Mouse (Mus musculus) heart, postnatal 0 days (tissue): ENCODE measurements around the gene Rnps1. TPM values are rescaled to one million over a fixed set of nuclear protein-coding genes. Genes with fewer than 3 reads are reported as not detected.
"Not testable (repeated sequence)": the region's sequence is repeated elsewhere in the genome, so short reads cannot be mapped to it uniquely, and the experiment has no call there.

Source experiments
- ATAC-seq: fragments of 200-750 bp; cut with Nextera tagmentation; 2 replicates; pipeline ENCODE4 v1.8.0; 2017; ENCODE audit warnings: low read depth, moderate number of reproducible peaks, moderate library complexity; ENCODE audit not compliant: insufficient read depth
- DNase-seq: peaks from one replicate; pipeline ENCODE4 v3.0.0-alpha.2; 2016; ENCODE audit warnings: low spot score
- H3K27ac ChIP-seq: fragments of 300-500 bp; sonication (generic); 2 replicates; pipeline ENCODE4 v1.5.1; 2014; ENCODE audit warnings: low read depth, mild to moderate bottlenecking
- H3K27me3 ChIP-seq: fragments of 300-500 bp; sonication (generic); 2 replicates; pipeline ENCODE4 v1.6.1; 2014; ENCODE audit warnings: low read length, mixed read lengths; ENCODE audit not compliant: control insufficient read depth, insufficient read depth
- H3K36me3 ChIP-seq: fragments of 300-500 bp; sonication (generic); replicated peaks from 2 replicates; pipeline ENCODE4 v1.6.1; 2014; ENCODE audit warnings: low read length, mixed read lengths; ENCODE audit not compliant: control insufficient read depth, insufficient read depth
- H3K4me1 ChIP-seq: fragments of 300-500 bp; sonication (generic); 2 replicates; pipeline ENCODE4 v1.6.1; 2014; ENCODE audit warnings: antibody characterized with exemption; ENCODE audit not compliant: control insufficient read depth, insufficient read depth
- H3K4me2 ChIP-seq: fragments of 300-500 bp; sonication (generic); 2 replicates; pipeline ENCODE4 v1.6.1; 2014; ENCODE audit warnings: low read depth, mild to moderate bottlenecking, low read length, moderate library complexity
- H3K4me3 ChIP-seq: fragments of 300-500 bp; sonication (generic); 2 replicates; pipeline ENCODE4 v1.5.1; 2014; ENCODE audit warnings: low read depth, low read length
- H3K9ac ChIP-seq: fragments of 300-500 bp; sonication (generic); replicated peaks from 2 replicates; pipeline ENCODE4 v1.6.1; 2014; ENCODE audit warnings: low read depth, low read length, mixed read lengths
- H3K9me3 ChIP-seq: fragments of 300-500 bp; sonication (generic); replicated peaks from 2 replicates; pipeline ENCODE4 v1.6.1; 2016; ENCODE audit warnings: low read length; ENCODE audit not compliant: control insufficient read depth
- CTCF ChIP-seq: IDR thresholded peaks from 2 replicates; pipeline ENCODE4 v1.5.1; 2016; ENCODE audit warnings: antibody characterized with exemption, control low read depth, low read depth
- EP300 ChIP-seq: IDR thresholded peaks from 2 replicates; pipeline ENCODE4 v1.6.1; 2016; ENCODE audit warnings: antibody characterized with exemption, low read depth
- WGBS: fragments of 180-500 bp; shearing (Covaris S2); extraction: QIAGEN DNeasy Blood & Tissue Kit; methylation state at CpG from one replicate; pipeline ENCODE4 v1.1.7; 2014; 5-methylcytosine and 5-hydroxymethylcytosine counted together
- polyA plus RNA-seq: library from polyadenylated mRNA; unstranded; fragments of >200 nt; fragmentation: Nextera tagmentation; extraction: Ambion mirVana; gene quantifications from 2 replicates; pipeline ENCODE4 v1.2.1, GENCODE M21; 2015
- total RNA-seq: library from RNA; depleted of rRNA; stranded (reverse); fragments of >200 nt; gene quantifications from 2 replicates; pipeline ENCODE4 v1.2.3, GENCODE M21; 2014; ENCODE audit warnings: low replicate concordance

The Rnps1 gene
- total and polyA plus RNA-seq, 2 experiments from 2014 or later = 123 to 135 TPM

DNA sequence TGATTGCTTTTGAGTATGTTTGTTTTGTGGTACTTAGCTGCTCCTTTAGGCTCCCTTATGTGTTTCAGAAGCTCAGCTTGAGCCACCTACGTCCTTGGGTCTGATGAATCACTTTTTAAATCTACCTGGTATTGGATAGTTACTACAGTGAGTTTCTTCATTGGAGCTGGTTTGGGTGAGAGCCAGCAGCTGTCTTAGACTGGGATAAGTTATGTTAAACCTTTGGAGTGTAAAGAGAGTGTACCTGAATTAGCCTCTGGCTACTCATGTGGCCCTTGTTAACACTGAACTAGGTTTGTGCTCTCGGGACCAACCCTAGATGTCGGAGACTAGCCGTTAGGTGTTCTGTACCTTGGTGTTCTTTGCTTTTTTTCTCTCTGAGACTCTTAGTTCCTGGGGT, 8.7 kb downstream of the Rnps1 start:
- no peak overlapping the region for H3K4me2 ChIP-seq
- DNase-seq (no peak), ATAC-seq (no peak)
- H3K36me3 ChIP-seq = peaks cover 67% of the 10 kb centered on the region
- H3K4me1 ChIP-seq = no peaks in the 10 kb centered on the region
- WGBS = 90% methylated on average over 4 of the region's 4 CpGs
- H3K4me3 ChIP-seq = no peak overlapping the region
- H3K9ac ChIP-seq = no peak overlapping the region
- no peaks in the 10 kb centered on the region for H3K9me3 ChIP-seq
- no peak overlapping the region for H3K27ac ChIP-seq
- no peak for TF ChIP-seq EP300
- TF ChIP-seq CTCF = no peak
- no peaks in the 10 kb centered on the region for H3K27me3 ChIP-seq

DNA sequence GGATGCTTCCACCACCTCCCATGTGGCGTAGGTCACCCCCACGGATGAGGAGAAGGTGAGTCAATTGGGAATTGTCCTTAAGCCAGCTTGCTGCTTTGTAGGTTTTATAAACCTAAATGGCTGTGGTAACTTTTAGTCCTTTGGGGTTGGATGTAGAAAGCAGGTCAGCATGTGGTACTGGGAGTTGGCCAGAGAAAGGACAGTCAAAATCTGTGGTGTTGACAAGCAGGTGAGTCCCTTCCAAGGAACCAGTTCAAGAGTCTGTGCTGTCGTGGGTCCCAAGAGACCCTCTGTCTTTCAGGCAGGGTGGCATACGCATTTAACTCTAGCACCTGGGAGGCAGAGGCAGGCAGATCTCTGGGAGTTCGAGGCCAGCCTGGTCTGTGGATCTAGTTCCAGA, 10.1 kb downstream of the Rnps1 start:
- 91% methylated on average over 5 of the region's 5 CpGs for WGBS
- TF ChIP-seq CTCF (no peak), EP300 (no peak)

DNA sequence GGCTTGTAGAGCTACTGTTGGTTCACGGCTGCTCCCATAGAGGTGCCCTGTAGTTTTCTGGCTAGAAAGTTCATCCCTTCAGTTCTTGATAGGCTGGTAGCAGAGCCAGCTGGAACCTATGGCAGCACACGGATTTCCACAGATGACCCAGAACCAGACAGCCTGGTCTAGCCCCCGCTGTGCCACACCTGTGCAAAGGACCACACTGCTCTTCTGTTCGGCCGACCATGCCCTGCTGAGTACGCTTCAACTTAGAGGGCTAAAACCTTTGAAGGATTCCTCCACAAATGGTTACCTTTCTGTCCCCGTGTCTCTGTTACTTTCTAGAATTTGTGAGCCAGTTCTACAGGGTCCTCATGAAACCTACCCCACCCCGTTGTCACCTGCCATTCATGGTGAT, 11.0 kb downstream of the Rnps1 start:
- WGBS = 93% methylated on average over 4 of the region's 8 CpGs
- not testable (repeated sequence) for ATAC-seq

More for the DNA sequence above, 10.1 kb downstream of the Rnps1 start:
- no peak for DNase-seq
- Histone ChIP-seq H3K36me3 (peaks cover 54% of the 10 kb centered on the region), H3K27ac (no peak overlapping the region), H3K9me3 (no peaks in the 10 kb centered on the region), H3K4me2 (no peak overlapping the region), H3K9ac (no peak overlapping the region), H3K4me1 (no peaks in the 10 kb centered on the region; the same call in 1 of the 2 replicates), H3K27me3 (no peaks in the 10 kb centered on the region), H3K4me3 (no peak overlapping the region)
- no peak for ATAC-seq

GRCm38 (mm10) chr17:24425905-24426304, 11.5 kb downstream of the Rnps1 start:
- Histone ChIP-seq H3K27ac (peak overlapping the region; percentile 96), H3K9ac (peak overlapping the region; percentile 84; the same call in 1 of the 2 replicates)
- WGBS = 92% methylated on average over 7 of the region's 7 CpGs

More for the DNA sequence above, 11.0 kb downstream of the Rnps1 start:
- H3K4me2 ChIP-seq, H3K9me3 ChIP-seq, H3K27ac ChIP-seq, H3K9ac ChIP-seq, DNase-seq, H3K27me3 ChIP-seq, H3K4me3 ChIP-seq, H3K4me1 ChIP-seq: not testable (repeated sequence)
- peaks cover 45% of the 10 kb centered on the region for H3K36me3 ChIP-seq

DNA sequence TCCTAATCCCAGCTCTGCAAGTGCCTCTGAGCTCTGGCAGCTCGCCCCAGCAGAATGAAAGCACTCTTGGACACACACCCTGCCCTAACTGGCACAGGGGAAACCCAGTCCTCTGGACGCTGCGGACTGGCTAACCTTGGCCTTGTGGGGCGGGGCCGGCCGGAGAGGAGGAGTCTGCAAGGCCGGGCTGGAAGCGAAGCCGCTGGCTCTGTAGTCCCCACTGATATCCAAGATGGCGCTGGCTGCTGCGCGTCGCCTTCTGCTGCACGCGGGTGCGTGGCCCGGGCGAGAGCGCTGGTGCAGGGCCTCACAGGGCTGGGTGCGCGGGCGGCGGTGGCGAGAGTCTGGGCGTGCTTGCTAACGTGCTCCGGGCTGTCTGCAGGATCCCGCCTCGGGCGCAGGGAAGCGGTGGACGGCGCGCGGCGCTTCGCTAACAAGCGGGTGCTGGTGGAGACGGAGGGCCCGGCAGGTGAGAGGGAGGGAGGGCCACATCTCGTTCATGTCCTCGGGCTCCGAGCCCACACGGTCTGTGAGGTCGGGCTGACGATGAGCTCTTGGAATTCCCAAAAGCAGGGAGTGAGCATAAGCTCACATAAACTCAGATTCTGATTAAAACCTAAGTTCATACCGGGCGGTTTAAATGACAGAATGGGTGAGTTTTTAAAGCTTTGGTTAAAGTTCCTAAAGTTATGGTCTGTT, 12.3 kb downstream of the Rnps1 start, which contains the start of gene Eci1:
Gene Eci1 (plus strand): TSS at position 171 of the 699 bp plus-strand sequence.
- ATAC-seq = peak; percentile 97
- Histone ChIP-seq H3K9me3 (no peaks in the 10 kb centered on the region), H3K4me2 (peak within 1 kb of the TSS; percentile 62), H3K36me3 (peaks cover 32% of the 10 kb centered on the region), H3K27ac (peak within 1 kb of the TSS; percentile 96), H3K9ac (peak within 1 kb of the TSS; percentile 84), H3K4me3 (peak within 1 kb of the TSS; percentile 63), H3K27me3 (no peaks in the 10 kb centered on the region), H3K4me1 (peaks cover 12% of the 10 kb centered on the region)
- 0% methylated on average over 48 of the region's 48 CpGs for WGBS
- peak; percentile 97 for DNase-seq
- TF ChIP-seq CTCF = no peak
- TF ChIP-seq EP300 = no peak

More at GRCm38 (mm10) chr17:24425905-24426304, 11.5 kb downstream of the Rnps1 start:
- H3K4me1 ChIP-seq = peaks cover 12% of the 10 kb centered on the region
- H3K36me3 ChIP-seq = peaks cover 39% of the 10 kb centered on the region
- no peaks in the 10 kb centered on the region for H3K27me3 ChIP-seq
- ATAC-seq (no peak), DNase-seq (no peak)
- H3K4me3 ChIP-seq = peak overlapping the region; percentile 63
- TF ChIP-seq EP300 (no peak), CTCF (no peak)
- no peak overlapping the region for H3K4me2 ChIP-seq
- no peaks in the 10 kb centered on the region for H3K9me3 ChIP-seq
